Mouse (Mus musculus) inflammation-experienced regulatory T-cells, adult 6 months (primary cell): ENCODE results near the gene Hes1. TPM values are rescaled to one million over a fixed set of nuclear protein-coding genes. Genes with fewer than 3 reads are reported as not detected.
"Not testable (repeated sequence)": the region's sequence is repeated elsewhere in the genome, so short reads cannot be mapped to it uniquely, and the experiment has no call there.

ENCODE experiments used
- ATAC-seq: one replicate; pipeline ENCODE4 v1.8.0; 2017
- polyA plus RNA-seq, 3 experiments: library from polyadenylated mRNA; unstranded; fragments of 100-300 nt; shearing (Covaris generic); gene quantifications; one replicate each; pipeline ENCODE4 v1.2.1; 2017

The Hes1 gene
- polyA plus RNA-seq, 3 experiments from 2014 or later, result 0.40 TPM; not detected in 2

DNA sequence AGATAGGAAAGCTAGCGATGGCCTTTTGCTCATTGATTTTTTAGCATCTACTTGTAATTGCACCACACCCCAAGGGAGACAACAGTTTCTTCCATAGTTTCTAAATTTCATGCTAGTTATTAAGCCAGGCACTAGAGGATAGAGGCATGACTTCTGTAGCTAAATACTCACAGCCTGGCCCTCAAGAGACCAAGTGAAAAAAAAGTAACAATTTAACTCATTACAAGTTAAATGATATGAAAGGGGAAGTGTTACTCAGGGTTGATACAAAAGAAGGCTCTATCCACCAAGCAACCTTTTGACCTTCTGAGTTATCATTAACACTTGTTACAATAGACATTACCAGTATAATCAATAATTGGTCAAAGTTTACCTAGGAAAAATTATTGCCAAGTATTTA, 9.1 kb downstream of the Hes1 start:
- no peak for ATAC-seq

GRCm38 (mm10) chr16:30081498-30081897, 17.3 kb downstream of the Hes1 start:
- no peak for ATAC-seq

DNA sequence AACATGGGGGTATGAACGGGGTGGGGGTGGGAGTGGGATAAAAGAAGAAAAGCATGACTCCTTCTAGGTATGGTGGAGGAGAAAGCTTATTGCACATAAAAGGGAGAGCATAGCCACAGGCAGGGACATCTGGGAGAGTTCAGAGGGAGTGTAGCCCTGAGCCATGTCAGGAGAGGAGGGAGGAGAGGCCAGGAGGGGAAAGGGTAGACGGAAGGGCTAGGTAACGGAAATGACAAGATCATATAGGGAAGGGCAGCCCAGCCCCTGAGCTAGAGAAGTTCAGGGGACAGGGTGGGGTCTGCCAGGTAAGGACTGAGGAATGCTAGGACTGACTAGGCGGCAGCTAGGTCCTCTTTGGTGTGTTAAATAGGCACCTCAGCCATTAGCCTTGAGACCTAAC, 17.8 kb downstream of the Hes1 start:
- no peak for ATAC-seq

- no peak for ATAC-seq
Measured at GRCm38 (mm10) chr16:30082965-30083364, 18.8 kb downstream of the Hes1 start.

- no peak for ATAC-seq
Measured at GRCm38 (mm10) chr16:30083536-30083935, 19.4 kb downstream of the Hes1 start.

DNA sequence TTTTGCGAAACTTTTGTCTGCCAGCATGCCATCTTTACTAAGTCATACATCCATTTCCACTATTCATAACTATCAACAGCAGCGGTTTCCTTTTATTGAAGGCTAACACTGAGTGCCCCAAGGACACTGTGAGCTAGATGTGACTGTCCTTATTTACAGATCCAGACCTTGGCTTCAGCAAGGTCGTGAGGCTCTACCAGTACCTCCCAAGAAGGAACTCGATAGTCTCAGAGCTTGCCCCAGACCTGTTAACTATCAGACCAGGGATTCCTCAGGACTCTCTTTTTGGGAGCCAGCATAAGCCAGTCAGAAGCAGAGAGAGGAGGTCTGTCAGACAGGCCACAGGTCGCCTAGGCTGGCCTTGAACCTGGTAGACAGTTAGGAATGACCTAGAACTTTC, 24.5 kb downstream of the Hes1 start:
- no peak for ATAC-seq

DNA sequence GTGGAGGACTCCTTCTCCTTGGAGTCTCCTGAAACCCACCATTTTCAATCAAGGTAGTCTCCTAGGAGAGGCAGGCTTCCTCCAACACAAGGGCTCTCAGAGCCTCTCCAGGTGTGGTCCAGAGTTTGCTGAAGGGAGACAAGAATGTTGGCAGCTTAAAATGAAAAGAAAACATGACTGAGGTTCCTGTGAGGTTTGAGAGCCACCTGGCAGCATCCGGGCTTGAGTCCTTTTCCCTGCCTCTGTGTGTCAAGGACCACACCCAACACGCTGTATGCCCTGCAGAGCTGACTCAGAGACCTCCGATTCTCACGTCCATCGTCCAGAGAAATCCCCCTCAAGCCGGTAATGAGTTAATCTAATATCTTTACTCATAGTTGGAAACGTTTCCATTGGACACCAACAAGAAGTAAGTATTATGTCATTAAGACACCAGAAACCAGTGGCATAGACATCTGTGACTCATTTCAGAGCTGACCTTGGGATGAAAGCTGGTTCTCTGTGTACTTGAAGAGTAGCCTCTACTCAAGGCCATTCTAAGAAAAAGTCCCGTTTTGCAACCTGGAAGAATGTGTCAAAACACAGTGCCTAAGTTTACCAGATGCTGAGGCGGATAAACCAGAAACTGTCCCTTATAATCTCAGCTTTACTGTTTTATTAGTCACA, 26.1 kb downstream of the Hes1 start:
- ATAC-seq, result no peak

GRCm38 (mm10) chr16:30096050-30096449, 31.9 kb downstream of the Hes1 start:
- ATAC-seq, result no peak

DNA sequence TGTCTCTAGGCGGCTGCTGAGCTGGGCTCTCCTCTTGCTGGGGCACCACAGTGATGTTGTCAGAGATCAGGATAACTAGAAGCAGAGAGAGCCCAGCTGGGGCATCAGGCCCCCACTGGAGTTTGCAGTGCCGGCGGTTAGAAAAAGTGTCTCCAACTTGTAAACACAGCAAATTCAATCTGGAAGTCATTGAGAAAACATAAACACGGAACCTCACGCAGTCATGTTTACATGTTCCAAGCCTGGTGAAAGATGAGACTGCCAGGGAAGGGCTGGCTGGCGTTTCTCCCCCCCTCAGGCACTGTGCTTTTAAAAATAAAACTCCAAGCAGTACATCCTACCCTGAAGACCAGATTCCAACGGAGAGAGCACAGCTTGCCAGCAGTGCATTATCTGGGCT, 32.3 kb downstream of the Hes1 start:
- ATAC-seq, result no peak

DNA sequence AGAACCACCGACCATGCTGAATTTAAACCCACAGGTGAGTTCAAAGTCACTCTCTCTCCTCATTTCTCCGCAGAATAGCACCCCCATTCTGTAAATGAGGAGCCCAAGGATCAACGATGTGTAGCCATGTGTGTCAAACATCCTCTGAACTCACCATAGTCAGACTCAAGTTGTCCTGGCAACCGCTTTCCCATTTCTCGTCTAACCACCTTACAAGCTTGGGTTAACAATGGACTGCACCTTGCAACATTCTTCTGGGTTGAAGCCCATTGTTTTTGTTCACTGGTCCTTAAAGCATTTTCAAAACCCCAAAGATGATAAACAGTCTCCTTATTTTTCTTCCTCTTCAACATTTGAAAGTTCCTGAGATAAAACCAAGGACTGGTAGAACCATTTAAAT, 34.9 kb downstream of the Hes1 start:
- no peak for ATAC-seq

- no peak for ATAC-seq
Measured at GRCm38 (mm10) chr16:30102149-30102915, 38.1 kb downstream of the Hes1 start.

DNA sequence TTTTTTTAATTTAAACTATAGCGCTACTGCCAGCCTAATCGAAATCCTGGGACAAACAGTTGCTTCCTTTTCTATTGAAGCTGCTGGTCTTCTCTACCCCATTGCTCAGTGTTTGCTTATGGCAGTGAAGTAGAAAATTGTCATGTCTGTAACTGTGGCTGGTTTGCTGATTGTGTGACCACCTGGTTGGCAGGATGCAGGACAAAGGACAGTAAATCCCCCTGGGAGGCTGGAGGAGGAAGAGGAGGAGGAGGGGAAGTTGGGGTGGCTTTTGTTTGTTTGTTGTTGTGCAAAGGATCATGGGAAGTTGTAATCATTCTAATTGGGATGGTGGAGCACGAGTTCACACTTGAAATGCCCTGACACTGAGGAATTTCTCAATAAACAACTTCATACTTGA, 38.8 kb downstream of the Hes1 start:
- no peak for ATAC-seq

DNA sequence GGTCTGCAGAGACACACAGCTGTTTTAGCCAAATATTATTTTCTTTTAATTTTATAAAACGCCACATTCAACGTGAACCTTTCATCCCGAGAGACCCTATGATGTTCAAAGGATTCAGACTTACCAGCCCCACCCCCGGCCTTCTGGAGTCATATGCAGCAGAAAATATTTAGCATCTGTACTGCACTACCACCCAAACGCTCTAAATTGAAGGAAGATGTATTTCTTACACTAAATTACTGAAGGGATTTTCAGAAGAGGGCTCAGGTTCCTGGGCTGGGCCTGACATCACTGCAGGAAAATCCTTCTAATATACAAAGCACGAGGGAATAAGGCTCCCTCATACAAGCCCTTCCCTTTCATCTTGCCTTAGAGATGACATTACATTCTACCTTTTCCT, 39.3 kb downstream of the Hes1 start:
- ATAC-seq, result no peak

GRCm38 (mm10) chr16:30104363-30104762, 40.2 kb downstream of the Hes1 start:
- ATAC-seq, result no peak

DNA sequence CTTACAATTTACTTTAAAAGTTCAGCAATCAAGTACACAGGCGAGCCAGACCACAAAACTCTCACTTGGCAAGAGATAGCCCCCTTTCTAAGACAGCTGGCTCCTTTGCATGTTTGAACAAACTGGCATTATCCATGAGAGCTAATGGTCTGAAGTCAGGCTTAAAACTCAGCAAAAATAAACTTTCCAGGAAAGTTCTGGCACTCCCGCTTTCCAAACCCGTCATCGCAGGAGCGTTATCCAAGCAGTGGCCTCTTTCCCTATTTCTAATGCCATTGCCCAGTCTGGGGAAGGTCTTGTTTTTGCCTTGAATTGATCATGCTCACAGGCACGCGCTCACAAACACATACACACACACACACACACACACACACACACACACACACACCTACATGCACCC, 41.3 kb downstream of the Hes1 start:
- ATAC-seq, result no peak

DNA sequence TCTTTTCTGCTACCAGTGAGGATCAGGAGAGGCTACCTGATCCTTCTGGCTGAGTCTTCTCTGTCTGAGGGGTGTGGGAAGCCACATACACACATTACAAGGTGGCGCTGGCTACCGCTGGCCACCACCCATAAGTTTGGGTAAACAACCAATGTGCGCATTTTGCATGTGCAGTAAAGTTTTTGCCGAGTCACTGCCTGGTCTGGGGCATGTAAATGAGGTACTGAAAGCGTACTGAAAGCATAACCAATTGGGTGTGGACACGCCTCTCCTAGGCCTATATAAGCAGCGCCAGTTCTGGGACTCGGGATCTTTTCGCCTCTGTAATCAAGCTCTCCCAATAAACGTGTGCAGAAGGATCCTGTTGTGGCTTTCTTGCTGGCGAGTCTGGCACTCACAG, 44.0 kb downstream of the Hes1 start:
- ATAC-seq, result not testable (repeated sequence)

DNA sequence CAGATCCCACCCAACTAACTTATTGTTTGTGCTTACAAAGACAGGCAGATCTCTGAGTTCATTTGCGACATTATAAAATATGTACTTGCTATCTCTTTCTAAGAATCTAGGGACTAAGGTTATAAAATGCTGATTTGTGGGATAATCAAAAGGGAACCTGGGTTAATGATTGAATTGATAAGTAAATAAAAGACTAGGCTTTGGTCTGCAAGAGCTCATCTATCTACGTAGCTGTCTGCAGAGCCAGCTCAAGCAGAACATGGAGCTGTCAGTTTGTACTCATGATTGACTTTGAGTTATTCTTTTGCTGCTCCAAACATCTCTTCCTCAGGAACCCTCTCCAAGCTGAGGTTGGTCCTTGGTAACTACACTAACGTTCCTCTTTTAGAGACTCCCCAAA, 46.3 kb downstream of the Hes1 start:
- no peak for ATAC-seq

DNA sequence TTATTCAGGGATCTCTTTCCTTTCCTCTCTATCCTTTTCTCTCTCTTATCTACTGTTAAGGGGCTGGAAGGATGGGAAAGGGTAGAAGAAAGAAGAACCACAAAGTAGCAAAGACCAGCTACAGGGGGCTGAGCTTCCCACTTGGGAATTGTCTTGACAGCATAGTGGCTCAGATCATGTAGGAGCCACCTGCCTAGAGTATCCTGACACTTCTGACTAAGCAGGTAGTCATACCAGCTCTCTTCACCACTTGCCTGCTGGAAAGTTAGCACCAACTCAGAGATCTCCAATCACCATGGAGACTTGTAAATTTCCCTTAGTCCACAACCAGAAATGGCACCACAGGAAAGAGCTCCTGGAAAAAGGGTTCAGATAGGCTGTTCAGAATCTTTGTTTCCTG, 46.9 kb downstream of the Hes1 start:
- ATAC-seq, result no peak

- ATAC-seq, result no peak
Measured at GRCm38 (mm10) chr16:30111566-30111965, 47.4 kb downstream of the Hes1 start.

DNA sequence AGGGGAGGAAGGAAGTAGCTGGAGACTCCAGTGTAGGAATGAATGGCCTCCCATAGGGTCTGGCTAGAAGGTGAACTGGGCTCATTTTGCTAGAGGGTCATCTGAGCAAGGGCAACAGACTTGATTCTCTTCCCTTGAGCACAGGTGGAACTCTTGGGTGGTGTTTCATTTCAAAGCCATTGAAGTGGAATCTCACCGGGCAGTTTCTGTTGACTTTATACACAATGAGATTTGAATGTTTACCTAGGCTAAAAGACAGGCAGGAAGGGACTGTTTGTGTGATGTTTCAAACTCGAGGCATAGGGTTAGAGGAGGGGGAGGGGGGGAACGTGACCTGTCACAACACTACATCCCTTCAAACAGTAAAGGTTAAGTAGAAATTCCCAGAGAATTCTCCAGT, 49.0 kb downstream of the Hes1 start:
- ATAC-seq, result no peak

DNA sequence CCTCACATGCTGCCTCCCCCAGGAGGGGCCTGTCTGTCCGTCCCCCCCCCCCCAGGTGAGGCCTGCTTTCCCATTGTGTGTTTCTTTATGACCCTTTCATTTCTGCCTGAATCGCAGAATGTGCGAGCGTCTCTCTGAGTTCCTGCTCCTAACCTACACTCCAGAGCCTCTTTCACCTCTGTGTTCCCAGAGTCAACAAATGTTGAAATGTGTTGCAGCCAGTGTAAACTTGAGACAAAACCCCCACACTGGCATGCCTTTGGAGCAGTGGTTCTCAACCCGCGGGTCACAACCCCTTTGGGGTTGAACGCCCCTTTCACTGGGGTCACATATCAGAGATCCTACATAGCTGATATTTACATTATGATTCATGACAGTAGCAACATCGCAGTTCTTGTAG, 49.6 kb downstream of the Hes1 start:
- ATAC-seq, result no peak

- no peak for ATAC-seq
Measured at GRCm38 (mm10) chr16:30114451-30114850, 50.3 kb downstream of the Hes1 start.
